Mouse (Mus musculus) myocyte (in vitro differentiated cells): ENCODE data around the gene Uvrag. TPM values are rescaled to one million over a fixed set of nuclear protein-coding genes. Genes with fewer than 3 reads are reported as not detected.

Experiments
- H3K27me3 ChIP-seq: one replicate; pipeline ENCODE4 v1.6.1; 2011; ENCODE audit not compliant: control insufficient read depth, insufficient read depth, insufficient read length
- H3K36me3 ChIP-seq: one replicate; pipeline ENCODE4 v1.6.1; 2011; ENCODE audit not compliant: control insufficient read depth, insufficient read depth
- H3K4me2 ChIP-seq: one replicate; pipeline ENCODE4 v1.6.1; 2011; ENCODE audit warnings: low read depth, control low read depth
- H3K4me3 ChIP-seq: one replicate; pipeline ENCODE4 v1.5.1; 2011; ENCODE audit warnings: mild to moderate bottlenecking, control low read depth, moderate library complexity
- H3K79me2 ChIP-seq: one replicate; pipeline ENCODE4 v1.6.1; 2011; ENCODE audit not compliant: control insufficient read depth, insufficient read depth
- H3ac ChIP-seq: one replicate; pipeline ENCODE4 v1.6.1; 2011; ENCODE audit not compliant: control insufficient read depth, insufficient read length
- CEBPB ChIP-seq: IDR thresholded peaks from 2 replicates; pipeline ENCODE4 v1.6.1; 2011; ENCODE audit warnings: mild to moderate bottlenecking, moderate library complexity; ENCODE audit not compliant: poor library complexity, insufficient read depth, severe bottlenecking
- E2F4 ChIP-seq: IDR thresholded peaks from one replicate; pipeline ENCODE4 v1.6.1; 2011; ENCODE audit warnings: mild to moderate bottlenecking, control low read depth, moderate library complexity; ENCODE audit not compliant: insufficient read depth
- MAX ChIP-seq: IDR thresholded peaks from one replicate; pipeline ENCODE4 v1.6.1; 2011; ENCODE audit warnings: low read depth, mild to moderate bottlenecking, control low read depth
- MYOD1 ChIP-seq, 3 experiments: IDR thresholded peaks; one replicate each; pipeline ENCODE4 v1.6.1; 2011; ENCODE audit warnings: control low read depth in 2 of 3, low read depth in 2 of 3, mild to moderate bottlenecking in 2 of 3, moderate library complexity in 1 of 3; ENCODE audit not compliant: insufficient read length in 2 of 3, control insufficient read depth in 1 of 3
- MYOG ChIP-seq, 3 experiments: IDR thresholded peaks; one replicate each; pipeline ENCODE4 v1.6.1; 2011; ENCODE audit warnings: control low read depth in 2 of 3, low read depth in 2 of 3, mild to moderate bottlenecking in 2 of 3; ENCODE audit not compliant: insufficient read length in 2 of 3, control insufficient read depth in 1 of 3, insufficient read depth in 1 of 3
- POLR2A ChIP-seq: IDR thresholded peaks from one replicate; pipeline ENCODE4 v1.6.1; 2011; ENCODE audit warnings: low read depth, mild to moderate bottlenecking, control low read depth, moderate library complexity; ENCODE audit not compliant: insufficient read length
- POLR2AphosphoS2 ChIP-seq: IDR thresholded peaks from one replicate; pipeline ENCODE4 v1.6.1; 2011; ENCODE audit warnings: low read depth, control low read depth; ENCODE audit not compliant: insufficient read length
- REST ChIP-seq: IDR thresholded peaks from one replicate; pipeline ENCODE4 v1.6.1; 2011; ENCODE audit warnings: mild to moderate bottlenecking, control low read depth, moderate library complexity; ENCODE audit not compliant: insufficient read depth, insufficient read length
- SRF ChIP-seq: IDR thresholded peaks from one replicate; pipeline ENCODE4 v1.6.1; 2011; ENCODE audit warnings: low read depth; ENCODE audit not compliant: control insufficient read depth, insufficient read length
- TCF12 ChIP-seq: IDR thresholded peaks from one replicate; pipeline ENCODE4 v1.6.1; 2011; ENCODE audit warnings: mild to moderate bottlenecking, control low read depth; ENCODE audit not compliant: poor library complexity, insufficient read depth, severe bottlenecking
- TCF3 ChIP-seq: IDR thresholded peaks from one replicate; pipeline ENCODE4 v1.6.1; 2011; ENCODE audit warnings: low read depth, control low read depth; ENCODE audit not compliant: insufficient read length
- USF1 ChIP-seq: IDR thresholded peaks from one replicate; pipeline ENCODE4 v1.6.1; 2011; ENCODE audit warnings: low read depth, mild to moderate bottlenecking, control low read depth, moderate library complexity
- polyA plus RNA-seq: library from polyadenylated mRNA; unstranded; fragments of >200 nt; fragmentation: generic; extraction: Trizol; gene quantifications from one replicate; pipeline ENCODE4 v1.2.1, GENCODE M21; 2012; ENCODE audit warnings: missing spikeins

Uvrag gene
- polyA plus RNA-seq, 1 experiment: 9.0 TPM

- Histone ChIP-seq H3K36me3 (no peaks in the 10 kb centered on the region), H3K79me2 (no peaks in the 10 kb centered on the region), H3ac (no peak overlapping the region), H3K4me3 (no peak overlapping the region), H3K27me3 (no peaks in the 10 kb centered on the region), H3K4me2 (no peak overlapping the region)
- TF ChIP-seq MYOD1 (IDR thresholded peaks at IDR 0.05; ENCODE audit: control insufficient read depth in 1 of 3, insufficient read length in 2 of 3, low read depth in 2 of 3) (no peak), POLR2AphosphoS2 (no peak), TCF12 (no peak), REST (no peak), USF1 (no peak), TCF3 (no peak)
These were observed 88.3 kb downstream of the Uvrag start for GRCm38 (mm10) chr7:99052471-99053241.

- TF ChIP-seq MYOD1 (IDR thresholded peaks at IDR 0.05; ENCODE audit: control insufficient read depth in 1 of 3, insufficient read length in 2 of 3, low read depth in 2 of 3) (no peak), POLR2AphosphoS2 (no peak), TCF3 (no peak), POLR2A (no peak), REST (no peak), MAX (no peak), CEBPB (no peak), SRF (no peak), TCF12 (no peak), USF1 (no peak)
- Histone ChIP-seq H3ac (no peak overlapping the region), H3K4me2 (no peak overlapping the region), H3K27me3 (no peaks in the 10 kb centered on the region), H3K36me3 (no peaks in the 10 kb centered on the region), H3K4me3 (no peak overlapping the region), H3K79me2 (no peaks in the 10 kb centered on the region)
These were observed 90.1 kb downstream of the Uvrag start for GRCm38 (mm10) chr7:99050882-99051281.

DNA sequence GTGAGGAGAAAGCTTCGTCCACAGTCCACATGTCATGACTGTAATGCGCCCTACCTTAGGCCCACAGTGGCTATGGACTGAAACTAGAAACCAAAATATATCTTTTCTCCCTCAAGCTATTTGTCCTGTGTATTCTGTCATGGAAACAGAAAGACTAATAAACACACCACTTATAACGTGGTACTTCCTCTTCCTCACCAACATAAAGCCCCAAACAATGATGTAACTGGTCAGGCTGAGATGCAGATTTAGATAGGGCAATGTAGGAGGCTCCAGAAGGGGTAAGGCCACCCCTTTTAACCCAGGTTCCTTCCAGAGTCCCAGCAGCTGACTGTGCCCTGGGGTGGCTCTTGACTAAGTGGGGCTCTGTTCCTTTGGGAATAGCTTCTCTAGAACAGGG is 91.0 kb downstream of the Uvrag start:
- Histone ChIP-seq H3K36me3 (no peaks in the 10 kb centered on the region), H3K4me2 (no peak overlapping the region), H3K4me3 (no peak overlapping the region), H3K79me2 (no peaks in the 10 kb centered on the region), H3ac (no peak overlapping the region), H3K27me3 (no peaks in the 10 kb centered on the region)
- TF ChIP-seq TCF3: no peak
- no peak for TF ChIP-seq POLR2AphosphoS2
- no peak for TF ChIP-seq E2F4
- no peak for TF ChIP-seq MYOG (IDR thresholded peaks at IDR 0.05; ENCODE audit: control insufficient read depth in 1 of 3, insufficient read depth in 1 of 3, insufficient read length in 2 of 3, low read depth in 2 of 3)
- TF ChIP-seq CEBPB: no peak
- TF ChIP-seq SRF: no peak
- no peak for TF ChIP-seq TCF12
- no peak for TF ChIP-seq MYOD1 (IDR thresholded peaks at IDR 0.05; ENCODE audit: control insufficient read depth in 1 of 3, insufficient read length in 2 of 3, low read depth in 2 of 3)
- TF ChIP-seq POLR2A: no peak
- no peak for TF ChIP-seq USF1
- no peak for TF ChIP-seq MAX
- no peak for TF ChIP-seq REST

GRCm38 (mm10) chr7:99046545-99047206 is 94.3 kb downstream of the Uvrag start:
- Histone ChIP-seq H3K36me3 (no peaks in the 10 kb centered on the region), H3K4me2 (no peak overlapping the region)

More at GRCm38 (mm10) chr7:99046545-99047206, 94.3 kb downstream of the Uvrag start:
- H3K79me2 ChIP-seq: no peaks in the 10 kb centered on the region
- no peak overlapping the region for H3K4me3 ChIP-seq
- no peak for TF ChIP-seq TCF3
- TF ChIP-seq USF1: no peak
- no peak for TF ChIP-seq E2F4
- TF ChIP-seq MYOG (IDR thresholded peaks at IDR 0.05; ENCODE audit: control insufficient read depth in 1 of 3, insufficient read depth in 1 of 3, insufficient read length in 2 of 3, low read depth in 2 of 3): no peak
- TF ChIP-seq MAX: no peak
- TF ChIP-seq SRF: no peak
- TF ChIP-seq REST: no peak
- no peak for TF ChIP-seq MYOD1 (IDR thresholded peaks at IDR 0.05; ENCODE audit: control insufficient read depth in 1 of 3, insufficient read length in 2 of 3, low read depth in 2 of 3)
- TF ChIP-seq CEBPB: no peak
- no peak for TF ChIP-seq POLR2AphosphoS2
- TF ChIP-seq POLR2A: no peak
- no peak for TF ChIP-seq TCF12
- H3K27me3 ChIP-seq: no peaks in the 10 kb centered on the region
- H3ac ChIP-seq: no peak overlapping the region
